Mouse (Mus musculus) kidney, adult 9 months (tissue): ENCODE data around the gene Fgd6.
A peak's percentile ranks its signal among the peaks of the same experiment; 100 is the strongest.

Source experiments
- DNase-seq: peaks from one replicate; pipeline ENCODE4 v3.0.0; 2022

The Fgd6 gene

GRCm38 (mm10) chr10:94035658-94036374, at the start of gene Fgd6, which contains the start of gene Vezt:
Gene Fgd6, plus strand, starts transcription at chr10:94036001.
Gene Vezt, minus strand, starts transcription at chr10:94035817.
- DNase-seq: peak; percentile 99

- no peak for DNase-seq
Measured at GRCm38 (mm10) chr10:93994136-93994535, 41.7 kb upstream of the Fgd6 start.

- DNase-seq: no peak
Measured at GRCm38 (mm10) chr10:93995100-93995499, 40.7 kb upstream of the Fgd6 start.

GRCm38 (mm10) chr10:93999357-93999756, 36.4 kb upstream of the Fgd6 start:
- DNase-seq: peak; percentile 26

- DNase-seq: peak; percentile 48
Measured at GRCm38 (mm10) chr10:94000223-94000622, 35.6 kb upstream of the Fgd6 start.

GRCm38 (mm10) chr10:94008356-94008755, 27.4 kb upstream of the Fgd6 start:
- no peak for DNase-seq

DNA sequence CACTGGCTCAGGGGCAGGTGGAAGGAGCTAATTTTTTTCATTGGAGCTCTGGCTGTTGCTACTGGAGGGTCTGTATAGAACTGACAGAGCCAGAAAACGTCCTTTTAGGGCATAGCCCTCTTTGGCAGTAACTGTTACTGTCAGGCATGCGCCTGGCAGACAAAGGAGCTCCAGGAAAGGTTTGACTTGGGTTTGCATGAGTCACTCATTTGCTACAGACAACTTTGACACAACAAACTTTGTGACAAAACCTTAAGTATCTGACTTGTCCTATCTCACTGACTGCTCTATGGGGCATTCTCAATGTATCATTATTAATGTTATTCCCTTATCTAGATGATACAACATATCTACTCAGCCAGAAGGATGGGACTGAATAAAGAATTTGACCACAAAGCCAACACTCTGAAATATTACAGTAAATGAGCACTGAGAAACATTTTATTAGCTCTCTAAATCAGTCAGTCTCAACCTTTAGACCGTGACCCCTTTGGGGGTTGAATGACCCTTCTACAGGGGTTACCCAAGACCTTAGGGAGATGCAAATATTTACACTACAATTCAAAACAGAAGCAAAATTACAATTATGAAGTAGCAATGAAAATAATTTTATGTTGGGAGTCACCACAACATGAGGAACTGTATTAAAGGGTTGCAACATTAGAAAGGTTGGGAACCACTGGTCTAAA, 25.7 kb upstream of the Fgd6 start:
- DNase-seq: no peak

GRCm38 (mm10) chr10:94011024-94011423, 24.8 kb upstream of the Fgd6 start:
- DNase-seq: no peak

DNA sequence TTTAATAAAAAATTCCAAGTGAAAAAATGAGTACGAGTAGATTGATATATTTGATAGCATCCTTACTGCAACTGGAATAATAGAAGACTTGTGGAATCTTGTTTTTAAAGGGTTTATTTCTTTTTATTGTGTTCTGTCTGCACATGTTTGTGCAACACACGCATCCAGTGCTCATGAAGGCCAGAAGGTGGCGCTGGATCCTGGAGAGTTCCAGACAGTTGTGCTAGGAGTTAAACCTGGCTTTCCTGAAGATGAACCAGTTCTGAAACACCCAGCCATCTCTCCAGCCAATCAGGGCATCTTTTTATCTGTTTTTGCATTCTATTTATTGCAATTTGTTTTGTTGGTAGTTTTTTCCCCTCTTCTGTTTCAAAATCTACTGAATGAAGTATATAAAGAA, 22.6 kb upstream of the Fgd6 start:
- peak; percentile 68 for DNase-seq

DNA sequence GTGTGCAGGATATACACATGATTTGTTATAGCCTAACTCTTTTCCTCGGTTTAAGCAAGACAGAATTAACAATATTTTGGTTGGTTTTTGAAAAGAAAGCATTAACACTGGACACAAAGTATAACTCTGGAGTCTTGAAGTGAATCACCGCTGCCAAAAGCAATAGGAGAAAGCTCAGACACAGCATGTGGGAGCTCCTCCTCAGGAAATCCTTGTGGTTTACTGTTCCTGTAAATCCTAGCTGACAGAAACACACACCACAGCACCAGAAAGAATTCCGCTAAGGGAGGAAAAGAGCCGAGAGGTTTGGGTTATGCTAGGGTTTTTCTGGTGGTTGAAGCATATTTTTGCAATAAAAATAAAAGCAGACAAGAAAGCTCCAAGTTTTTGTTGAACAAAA, 21.6 kb upstream of the Fgd6 start:
- peak; percentile 28 for DNase-seq

DNA sequence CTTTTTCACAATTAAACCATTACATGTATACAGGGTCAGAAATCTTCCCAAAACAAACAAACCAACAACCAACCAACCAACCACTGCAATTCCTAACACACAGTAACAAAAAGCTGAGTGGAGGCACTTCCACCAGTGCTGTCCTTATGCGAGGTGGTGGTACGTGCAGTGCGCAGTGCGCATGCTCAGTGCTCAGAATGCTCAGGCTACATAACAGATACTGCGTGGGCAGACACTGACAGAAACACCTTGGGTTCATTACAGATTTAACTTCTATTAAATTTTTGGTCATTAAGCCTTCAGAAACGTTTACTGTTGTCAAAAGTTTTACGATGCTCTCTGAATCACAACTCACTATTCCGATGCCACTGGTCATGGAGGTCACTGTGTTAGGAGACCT, 18.3 kb upstream of the Fgd6 start:
- DNase-seq: no peak

DNA sequence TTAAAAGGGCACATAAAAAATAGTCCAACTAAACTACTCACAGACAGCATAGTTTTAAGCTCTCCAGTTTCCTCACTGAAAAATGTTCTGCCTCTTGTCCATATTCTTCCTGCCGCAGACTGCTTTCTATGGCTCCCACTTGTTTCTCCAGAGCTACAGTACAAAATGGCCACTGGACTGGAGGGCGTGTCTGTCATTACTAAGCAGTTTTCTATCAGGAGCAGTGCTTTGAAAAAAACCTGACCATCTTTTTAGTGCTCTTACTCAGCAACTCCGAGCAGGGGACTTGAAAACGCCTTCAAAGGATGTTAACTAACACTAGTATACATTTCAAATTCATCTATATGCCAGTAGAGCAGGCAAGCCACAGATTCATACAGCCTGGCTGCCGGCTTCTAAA, 15.2 kb upstream of the Fgd6 start:
- DNase-seq: peak; percentile 39

- DNase-seq: peak; percentile 9
Measured at GRCm38 (mm10) chr10:94021059-94021458, 14.7 kb upstream of the Fgd6 start.

DNA sequence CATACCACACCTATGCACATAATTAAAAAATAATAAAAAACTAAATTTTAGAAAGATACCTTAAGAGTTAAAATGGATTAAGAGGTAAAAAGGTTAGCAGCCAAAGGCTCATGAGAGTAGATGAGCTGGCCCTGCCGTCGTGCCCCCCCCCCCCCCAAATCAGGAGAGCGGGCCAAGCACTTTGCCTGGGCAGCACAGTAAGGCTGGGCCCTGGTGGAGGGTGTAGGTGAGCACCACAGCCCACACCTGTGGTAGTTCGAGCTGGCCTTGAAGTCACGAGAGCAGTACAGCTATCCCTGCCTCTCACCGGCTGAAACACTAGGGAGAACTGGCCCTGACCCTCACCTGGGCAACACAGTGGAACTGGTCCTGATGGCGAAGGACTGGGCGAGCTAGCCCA, 10.7 kb upstream of the Fgd6 start:
- no peak for DNase-seq

- DNase-seq: no peak
Measured at GRCm38 (mm10) chr10:94028493-94028892, 7.3 kb upstream of the Fgd6 start.

- no peak for DNase-seq
Measured at GRCm38 (mm10) chr10:94031164-94031563, 4.6 kb upstream of the Fgd6 start.

DNA sequence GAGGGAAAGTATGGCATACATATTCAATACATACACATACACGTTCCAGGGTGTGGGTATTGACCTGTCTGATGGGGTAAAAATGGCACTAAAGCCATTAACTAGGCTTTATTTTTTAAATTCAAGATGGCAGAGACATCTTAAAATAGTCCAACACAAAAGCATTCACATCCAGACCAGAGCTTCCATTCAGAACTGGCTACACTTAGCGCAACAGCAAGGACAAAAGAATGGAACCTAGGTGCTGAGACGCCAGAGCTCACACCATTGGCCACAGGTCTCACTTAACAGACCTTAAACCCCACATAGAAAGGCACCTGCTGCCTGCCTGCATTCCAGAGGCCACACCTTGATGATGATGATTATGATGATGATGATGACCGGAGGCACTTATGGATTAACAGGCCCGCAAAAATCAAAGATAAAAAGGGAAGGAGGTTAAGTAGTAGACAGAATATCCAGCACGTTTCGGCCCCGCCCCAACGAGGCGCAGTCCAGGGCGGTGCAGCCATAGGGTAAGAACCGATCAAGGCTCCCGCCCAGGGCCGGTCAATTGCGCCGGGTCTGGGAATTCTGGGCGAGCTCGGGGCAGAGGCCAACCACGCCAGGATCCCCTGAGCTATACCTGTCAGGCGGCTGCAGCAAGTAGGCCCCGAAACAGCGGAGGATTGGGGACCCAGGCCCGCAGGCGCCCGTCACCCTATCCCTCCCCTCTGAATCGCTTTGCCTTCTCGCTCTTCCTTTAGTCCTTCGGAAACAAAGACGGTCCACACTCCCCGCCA, 734 bp upstream of the Fgd6 start:
- peak; percentile 65 for DNase-seq

DNA sequence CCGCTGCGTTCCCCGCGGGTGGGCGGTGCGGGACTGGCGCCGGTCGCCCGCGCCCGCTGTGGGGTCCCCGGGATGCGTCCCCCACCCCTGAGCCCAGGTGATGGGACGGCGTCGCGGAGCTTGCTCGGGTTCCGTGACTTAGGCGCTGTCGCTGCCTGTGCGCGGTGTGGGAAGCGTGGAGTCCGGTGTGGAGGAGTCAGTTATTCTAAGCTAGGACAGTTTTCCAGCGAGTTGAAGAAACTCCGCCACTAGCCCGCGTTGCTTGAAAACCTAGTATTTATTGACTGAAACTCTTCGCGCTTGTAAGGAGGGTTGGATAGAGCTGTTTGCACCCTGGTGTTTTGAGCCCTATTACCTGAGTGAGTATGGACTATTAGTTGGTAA, 566 bp downstream of the Fgd6 start:
- no peak for DNase-seq

DNA sequence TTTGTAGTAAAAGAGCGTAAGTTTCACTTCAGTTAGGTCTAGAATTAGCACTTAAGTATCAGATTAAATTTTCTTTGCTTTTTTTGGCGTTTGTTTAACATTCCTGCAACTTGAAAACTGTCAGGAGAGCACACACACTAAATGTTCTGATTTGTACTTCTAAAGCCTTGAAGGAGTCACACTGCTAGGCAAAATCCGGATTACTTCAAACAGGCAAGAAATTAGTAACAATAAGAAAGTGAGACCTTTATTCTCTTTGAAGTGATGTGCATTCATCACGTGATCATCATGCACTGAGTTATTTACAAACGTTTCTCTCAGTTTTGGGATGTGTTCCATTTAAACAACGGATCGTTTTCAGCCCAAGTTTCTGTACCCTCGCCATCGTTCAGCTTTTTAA, 1.4 kb downstream of the Fgd6 start:
- peak; percentile 9 for DNase-seq

DNA sequence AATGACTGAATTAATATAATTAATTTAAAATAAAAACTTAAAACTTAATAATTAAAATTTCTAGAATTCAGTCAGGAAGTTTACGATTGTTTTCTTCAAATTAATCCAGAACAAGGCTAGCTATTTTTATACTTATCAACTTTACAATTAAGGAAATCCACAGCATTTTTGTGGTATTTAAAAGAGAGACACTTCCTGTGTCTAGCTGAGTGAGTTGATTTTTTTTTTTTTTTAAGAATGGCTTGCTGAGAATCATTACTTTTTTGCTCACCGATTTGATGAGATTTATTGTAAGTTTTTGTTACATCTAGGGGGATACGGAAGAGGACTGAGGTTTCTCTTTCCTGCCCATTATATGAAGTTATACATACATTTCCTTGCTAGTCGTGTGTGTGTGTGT, 1.8 kb downstream of the Fgd6 start:
- DNase-seq: no peak

DNA sequence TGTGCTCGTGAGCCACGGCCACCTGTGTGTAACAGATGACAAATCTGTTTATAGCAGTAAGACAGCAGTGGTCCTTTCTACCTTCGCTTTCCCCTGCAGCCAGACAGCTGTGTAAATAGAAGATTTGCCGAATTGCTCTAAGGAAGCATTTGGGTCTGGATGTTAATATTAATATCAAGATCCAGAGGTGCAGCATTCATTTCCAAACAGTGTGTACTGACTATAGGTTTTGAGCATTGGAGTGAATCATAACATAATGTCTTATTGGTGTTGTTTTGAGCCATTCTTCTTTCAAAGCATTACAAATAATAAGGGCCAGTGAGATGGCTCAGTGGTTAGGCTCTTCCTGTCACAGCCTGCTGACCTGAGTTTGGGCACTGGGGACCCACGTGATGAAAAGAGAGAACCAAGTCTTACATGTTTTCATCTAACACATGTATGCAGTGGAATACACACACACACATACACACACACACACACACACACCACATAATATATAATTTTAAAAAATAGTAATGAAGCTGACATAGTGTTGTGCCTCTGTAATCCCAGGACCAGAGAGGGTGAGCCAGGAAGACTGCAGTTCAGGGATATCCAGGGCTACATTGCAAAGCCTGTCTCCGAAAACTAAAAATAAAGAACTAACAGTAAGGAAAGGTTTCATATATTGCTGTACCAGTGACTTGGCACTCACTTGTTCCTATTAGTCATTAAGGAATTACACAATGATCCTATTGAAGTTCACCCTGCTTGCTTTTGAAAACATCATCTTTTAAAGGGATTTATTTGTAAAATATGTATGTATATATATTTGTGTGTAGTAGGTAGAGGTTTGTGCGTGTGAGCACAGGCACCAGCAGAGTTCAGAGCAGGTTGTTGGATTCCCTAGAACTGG, 2.8 kb downstream of the Fgd6 start:
- no peak for DNase-seq

DNA sequence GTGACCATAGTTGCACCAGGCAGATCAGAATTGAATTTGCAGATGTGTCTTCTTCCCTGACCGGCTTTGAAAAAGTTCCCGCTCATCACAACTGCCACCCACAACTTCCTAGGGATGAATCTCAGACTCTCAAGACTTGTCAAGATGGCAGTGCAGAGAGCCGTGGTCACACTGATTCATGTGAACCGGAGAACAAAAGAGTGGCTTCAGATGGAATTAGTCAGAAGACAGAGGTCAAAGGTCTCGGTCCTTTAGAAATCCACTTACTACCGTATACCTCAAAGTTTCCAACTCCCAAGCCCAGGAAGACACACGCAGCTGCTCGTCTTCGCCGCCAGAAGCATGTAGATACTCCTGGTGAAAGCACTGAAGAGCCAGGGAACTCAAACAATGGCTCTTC, 8.1 kb downstream of the Fgd6 start:
- DNase-seq: no peak

GRCm38 (mm10) chr10:94045301-94045700, 9.5 kb downstream of the Fgd6 start:
- DNase-seq: no peak
